Mouse (Mus musculus) brown adipose tissue, adult 24 weeks (tissue): ENCODE measurements at regions not wholly inside any gene's neighbourhood (a gene's known extent, or its start where the extent isn't known, plus 50 kb on each side); places are given as distances from the start of the nearest gene placed in this dataset.

Experiments used
- H3K27ac ChIP-seq: fragments of 200-500 bp; replicated peaks from 2 replicates; pipeline ENCODE4 v1.5.1; 2012; ENCODE audit warnings: low read depth, mild to moderate bottlenecking, low read length
- H3K4me1 ChIP-seq: fragments of 200-500 bp; 2 replicates; pipeline ENCODE4 v1.6.1; 2012; ENCODE audit warnings: low read length, mixed read lengths; ENCODE audit not compliant: control insufficient read depth, insufficient read depth, insufficient read length
- H3K4me3 ChIP-seq: fragments of 200-500 bp; 2 replicates; pipeline ENCODE4 v1.5.1; 2012; ENCODE audit warnings: low read depth, mild to moderate bottlenecking, low read length, moderate library complexity; ENCODE audit not compliant: insufficient read depth

GRCm38 (mm10) chr15:25271886-25272285 lies 141.7 kb downstream of the Basp1 start:
- no peaks in the 10 kb centered on the region for H3K4me1 ChIP-seq
- H3K27ac ChIP-seq, result no peak overlapping the region
- H3K4me3 ChIP-seq, result no peak overlapping the region

DNA sequence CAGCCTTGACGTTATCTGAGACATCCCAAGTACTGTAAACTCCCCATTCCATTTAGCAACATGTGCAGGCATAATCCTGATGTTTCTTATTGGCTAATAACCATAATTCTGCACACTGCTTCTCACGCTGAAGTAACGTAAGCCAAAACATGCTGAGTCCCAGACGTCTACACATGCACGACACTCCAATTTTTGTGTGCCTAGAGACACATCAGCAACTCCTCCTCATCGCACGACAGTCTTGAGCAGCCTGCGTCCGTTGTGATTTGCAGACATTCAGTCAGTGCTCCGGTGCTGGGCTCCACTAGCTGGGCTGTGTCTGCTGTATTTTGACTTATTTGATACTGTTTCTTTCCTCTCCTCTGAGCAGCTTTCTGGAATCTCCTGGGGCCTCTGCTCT lies 143.2 kb downstream of the Basp1 start:
- no peak overlapping the region for H3K27ac ChIP-seq
- H3K4me1 ChIP-seq, result no peaks in the 10 kb centered on the region
- H3K4me3 ChIP-seq, result no peak overlapping the region

GRCm38 (mm10) chr15:25269345-25269996 lies 144.1 kb downstream of the Basp1 start:
- Histone ChIP-seq H3K27ac (peak overlapping the region; percentile 49), H3K4me1 (no peaks in the 10 kb centered on the region)

DNA sequence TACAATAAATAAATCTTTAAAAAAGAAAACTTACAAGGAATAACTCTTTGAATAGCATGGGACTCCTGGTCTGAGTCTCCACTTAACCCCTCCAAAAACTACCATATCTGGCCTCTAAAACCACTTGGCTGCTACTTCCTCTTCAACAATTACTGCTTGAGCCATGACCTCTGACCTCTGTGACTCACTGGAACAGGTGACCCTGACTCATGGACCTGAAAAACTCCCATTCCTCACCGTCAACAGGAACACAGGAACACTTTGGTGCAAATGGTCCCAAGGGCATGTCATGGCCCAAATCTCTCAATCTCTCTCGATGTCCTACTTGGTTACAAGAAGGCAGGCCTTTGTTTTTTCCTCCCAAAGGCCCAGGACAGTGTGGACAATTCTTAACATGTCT lies 145.1 kb downstream of the Basp1 start:
- H3K4me1 ChIP-seq, result no peaks in the 10 kb centered on the region
- no peak overlapping the region for H3K27ac ChIP-seq
- no peak overlapping the region for H3K4me3 ChIP-seq

More at GRCm38 (mm10) chr15:25269345-25269996, 144.1 kb downstream of the Basp1 start:
- no peak overlapping the region for H3K4me3 ChIP-seq

DNA sequence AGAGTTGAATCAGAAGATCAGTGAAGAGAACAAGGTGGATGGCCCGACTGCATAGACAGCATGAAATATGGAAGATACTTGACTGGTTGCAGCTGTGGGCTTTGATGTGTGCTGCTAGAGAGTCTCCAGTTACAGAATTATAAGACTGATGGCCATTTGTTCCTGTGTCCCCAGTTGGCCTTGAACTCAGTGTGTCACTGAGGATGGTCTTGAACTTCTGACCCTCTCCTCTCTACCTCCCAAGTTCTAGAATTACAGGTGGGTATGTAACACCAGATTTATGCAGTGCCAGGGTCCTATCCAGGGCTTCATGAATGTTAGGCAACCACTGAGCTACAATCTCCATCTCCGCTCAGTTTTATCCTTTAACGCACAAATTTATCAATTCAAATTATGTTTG lies 146.1 kb downstream of the Basp1 start:
- Histone ChIP-seq H3K4me1 (no peaks in the 10 kb centered on the region), H3K27ac (no peak overlapping the region)

DNA sequence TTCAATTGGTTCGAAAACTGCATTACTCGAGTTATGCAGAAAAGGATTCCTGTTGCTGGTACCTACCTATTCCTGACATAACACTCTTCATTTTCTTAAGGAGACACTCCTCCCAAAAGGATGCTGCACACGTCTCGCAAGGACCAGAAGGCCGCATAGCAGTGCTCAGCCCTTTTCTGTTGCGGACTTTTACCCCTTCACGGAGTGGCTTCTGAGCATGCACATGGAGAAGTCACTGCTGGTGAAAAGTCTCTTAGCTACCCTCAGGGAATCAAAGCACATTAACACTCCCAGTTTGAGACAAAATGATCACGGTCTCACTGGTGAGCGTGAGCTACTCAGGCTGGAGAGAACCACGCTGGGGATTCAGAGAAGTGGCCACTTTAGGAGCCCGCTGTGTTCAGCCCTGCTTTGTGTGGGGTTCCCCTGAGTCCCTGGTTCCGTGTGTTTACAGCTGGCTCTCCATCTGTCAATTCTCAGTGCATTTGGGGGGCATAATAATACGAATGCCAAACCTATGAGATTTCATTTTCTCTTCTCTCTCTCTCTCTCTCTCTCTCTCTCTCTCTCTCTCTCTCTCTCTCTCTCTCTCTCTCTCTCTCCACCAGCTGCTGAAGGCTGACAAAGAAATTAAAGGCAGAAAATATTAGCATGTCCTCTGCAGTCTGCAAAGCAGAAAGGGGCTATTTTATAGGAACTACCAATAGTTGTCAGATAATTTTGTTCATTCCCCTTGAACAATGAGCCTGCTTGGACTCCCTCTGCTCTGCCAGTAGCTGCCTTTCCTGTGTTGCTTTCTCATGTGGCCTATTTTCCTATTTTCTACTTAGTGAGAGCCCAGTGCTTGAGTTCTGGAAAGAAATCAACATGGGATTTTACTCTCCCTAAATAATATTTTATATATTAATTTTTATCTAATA lies 160.7 kb downstream of the Basp1 start:
- Histone ChIP-seq H3K4me3 (no peak overlapping the region), H3K4me1 (no peaks in the 10 kb centered on the region), H3K27ac (no peak overlapping the region)

More for the DNA sequence above, 146.1 kb downstream of the Basp1 start:
- H3K4me3 ChIP-seq, result no peak overlapping the region

- no peaks in the 10 kb centered on the region for H3K4me1 ChIP-seq
- no peak overlapping the region for H3K27ac ChIP-seq
- H3K4me3 ChIP-seq, result no peak overlapping the region
These were observed 167.9 kb downstream of the Basp1 start for GRCm38 (mm10) chr15:25245631-25246030.

GRCm38 (mm10) chr15:25237665-25238664 lies 175.6 kb downstream of the Basp1 start:
- no peak overlapping the region for H3K4me3 ChIP-seq
- H3K27ac ChIP-seq, result no peak overlapping the region
- H3K4me1 ChIP-seq, result no peaks in the 10 kb centered on the region

GRCm38 (mm10) chr15:25236191-25236723 lies 177.3 kb downstream of the Basp1 start:
- H3K27ac ChIP-seq, result no peak overlapping the region
- no peak overlapping the region for H3K4me3 ChIP-seq
- no peaks in the 10 kb centered on the region for H3K4me1 ChIP-seq

GRCm38 (mm10) chr15:25234064-25234700 lies 179.4 kb downstream of the Basp1 start:
- H3K27ac ChIP-seq, result no peak overlapping the region
- H3K4me3 ChIP-seq, result no peak overlapping the region
- H3K4me1 ChIP-seq, result no peaks in the 10 kb centered on the region

DNA sequence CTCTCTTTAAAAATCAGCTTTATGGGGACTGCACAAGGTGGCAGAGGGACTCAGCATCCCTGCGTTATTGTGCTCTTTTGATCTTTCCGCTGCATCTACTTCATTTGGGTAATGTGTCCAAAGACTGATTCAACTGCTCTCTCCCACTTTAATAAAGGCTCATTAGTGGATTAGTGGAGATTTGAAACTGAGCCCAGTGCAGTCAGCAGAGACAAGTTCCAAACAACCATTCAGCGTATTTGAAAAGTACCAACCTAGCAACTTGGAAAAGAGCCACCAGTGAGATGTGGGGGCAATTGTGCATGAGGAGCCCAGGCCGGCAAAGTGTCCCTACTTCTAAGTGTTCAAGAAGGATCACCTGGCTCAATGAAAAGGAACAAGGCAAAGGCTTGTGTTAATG lies 183.4 kb downstream of the Basp1 start:
- Histone ChIP-seq H3K4me3 (no peak overlapping the region), H3K27ac (no peak overlapping the region), H3K4me1 (no peaks in the 10 kb centered on the region)

- Histone ChIP-seq H3K4me3 (no peak overlapping the region), H3K27ac (no peak overlapping the region)
These were observed 183.8 kb downstream of the Basp1 start for GRCm38 (mm10) chr15:25229807-25230206.

GRCm38 (mm10) chr15:25227496-25227895 lies 186.1 kb downstream of the Basp1 start:
- Histone ChIP-seq H3K4me3 (no peak overlapping the region), H3K4me1 (no peaks in the 10 kb centered on the region), H3K27ac (no peak overlapping the region)

More at GRCm38 (mm10) chr15:25229807-25230206, 183.8 kb downstream of the Basp1 start:
- H3K4me1 ChIP-seq, result no peaks in the 10 kb centered on the region

DNA sequence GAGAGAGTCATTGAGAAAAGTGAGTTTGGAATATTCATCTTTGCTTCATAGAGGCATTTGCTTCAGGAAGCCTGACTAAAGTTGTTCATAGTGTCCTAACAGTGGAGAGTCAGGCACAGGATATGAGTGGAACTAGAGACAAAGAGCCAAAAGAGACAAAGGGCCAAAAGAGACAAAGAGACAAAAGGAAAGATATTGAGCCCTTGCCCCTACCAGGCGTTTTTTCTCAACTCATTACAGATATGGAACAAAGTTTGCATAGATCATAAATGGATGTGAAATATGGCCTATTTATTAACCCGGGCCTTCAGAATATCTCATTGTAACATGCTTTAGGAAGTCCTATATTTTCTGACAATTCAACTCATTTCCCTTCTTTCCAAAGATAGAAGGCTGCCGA lies 187.6 kb downstream of the Basp1 start:
- Histone ChIP-seq H3K27ac (no peak overlapping the region), H3K4me1 (no peaks in the 10 kb centered on the region), H3K4me3 (no peak overlapping the region)
